Mouse (Mus musculus): ENCODE results near the gene Dtx4.

Gene Dtx4

GRCm38 (mm10) chr19:12421680-12422079 is 79.6 kb downstream of the Dtx4 start:
- CTCF ChIA-PET: no interaction called here

- CTCF ChIA-PET: interaction anchor here (0.6 kb wide), 3 partner anchors 60 to 409 kb away, joined by 3 to 6 read pairs (median 3); no protein-coding TSS in a partner anchor
Measured at GRCm38 (mm10) chr19:12420555-12420954, 80.7 kb downstream of the Dtx4 start.

- CTCF ChIA-PET: no interaction called here
Measured at GRCm38 (mm10) chr19:12418312-12418711, 82.9 kb downstream of the Dtx4 start.

GRCm38 (mm10) chr19:12417361-12417760 is 83.9 kb downstream of the Dtx4 start, which contains the start of gene Olfr1441:
Gene Olfr1441, plus strand, starts transcription at chr19:12417433.
- CTCF ChIA-PET: no interaction called here
